Mouse (Mus musculus): Measurements from ENCODE around the gene Mau2. TPM values are rescaled to one million over a fixed set of nuclear protein-coding genes. Genes with fewer than 3 reads are reported as not detected.

Mau2 gene
- total RNA-seq (2014; rRNA removed) (137 and 142 TPM in 2 replicates), polyA plus RNA-seq (2015; fragmentation: Nextera tagmentation; extraction: Ambion mirVana) (46.6 and 56.2 TPM in 2 replicates)

DNA sequence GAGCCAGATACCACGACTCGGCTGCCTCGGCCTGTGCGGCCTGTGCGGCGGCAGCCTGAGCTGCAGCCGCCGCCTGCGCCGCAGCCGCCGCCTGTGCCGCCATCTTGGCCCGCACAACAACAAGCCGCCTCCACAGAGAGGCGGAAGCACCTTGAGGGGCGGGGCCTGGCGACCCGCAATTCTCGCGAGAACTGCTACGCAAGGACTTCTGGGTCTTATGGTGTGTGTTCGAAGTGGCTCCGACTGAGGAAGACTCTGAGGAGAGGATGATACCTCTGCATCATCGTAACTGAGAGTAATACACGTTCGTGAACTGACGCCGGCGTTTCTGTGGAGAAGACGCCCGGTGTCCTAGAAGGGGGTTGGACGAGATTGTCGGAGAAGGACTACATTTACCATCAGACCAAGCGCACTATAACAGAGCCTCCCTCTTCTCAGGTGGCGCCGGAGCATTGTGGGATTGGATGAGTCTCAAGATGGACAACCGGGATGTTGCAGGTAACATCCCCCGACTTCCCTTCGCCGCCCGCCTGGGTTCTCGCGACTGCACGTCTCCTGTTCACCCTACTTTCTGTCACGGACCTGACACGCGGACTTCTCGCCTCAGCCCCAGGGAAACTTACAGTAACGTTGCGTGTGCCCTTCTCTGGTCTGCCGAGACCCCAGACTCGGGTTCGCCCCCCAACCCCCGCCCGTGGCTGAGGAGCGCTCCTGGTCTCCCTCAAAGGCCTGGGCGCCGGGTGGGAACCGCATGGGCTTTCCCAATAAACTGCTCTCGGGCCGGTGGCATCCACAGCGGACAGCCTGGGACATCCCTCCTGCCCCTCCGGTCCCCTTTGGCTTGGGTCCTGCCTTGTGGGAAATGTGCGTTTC, at the start of gene Mau2, which contains the start of gene Sugp1:
Mau2 (minus strand) TSS at position 152 of the 873 bp plus-strand sequence.
Sugp1 (plus strand) TSS at position 231 of the 873 bp plus-strand sequence.
- DNase-seq = peak; percentile 98
- H3K36me3 ChIP-seq (ENCODE audit: insufficient read depth) = peaks cover 4% of the 10 kb centered on the region; the same call in 1 of the 2 replicates
- peak within 1 kb of the TSS; percentile 85 for H3K4me3 ChIP-seq (ENCODE audit: low read depth, low read length)
- no peaks in the 10 kb centered on the region for H3K9me3 ChIP-seq (ENCODE audit: low read length)
- TF ChIP-seq CTCF (IDR thresholded peaks at IDR 0.05; ENCODE audit: low read depth) = no peak
- peak; percentile 98 for ATAC-seq
- H3K9ac ChIP-seq = peak within 1 kb of the TSS; percentile 99
- no peaks in the 10 kb centered on the region for H3K27me3 ChIP-seq (ENCODE audit: insufficient read depth, low read length)
- peaks cover 27% of the 10 kb centered on the region for H3K4me1 ChIP-seq (ENCODE audit: insufficient read depth)
- peak within 1 kb of the TSS; percentile 90 for H3K27ac ChIP-seq (ENCODE audit: low read depth, low read length)
- under 1% methylated on average over 65 of the region's 65 CpGs for WGBS
- peak within 1 kb of the TSS; percentile 84 for H3K4me2 ChIP-seq (ENCODE audit: low read depth)

- peak; percentile 54; the same call in 1 of the 2 replicates for ATAC-seq
- no peak overlapping the region for H3K27ac ChIP-seq (ENCODE audit: low read depth, low read length)
Measured at GRCm38 (mm10) chr8:70089296-70089960, 46.9 kb upstream of the Mau2 start.

GRCm38 (mm10) chr8:70087836-70088650, 45.5 kb upstream of the Mau2 start:
- Histone ChIP-seq H3K4me1 (ENCODE audit: insufficient read depth) (peaks cover 21% of the 10 kb centered on the region; the same call in 1 of the 2 replicates), H3K27me3 (ENCODE audit: insufficient read depth, low read length) (peaks cover 40% of the 10 kb centered on the region), H3K27ac (ENCODE audit: low read depth, low read length) (no peak overlapping the region), H3K4me2 (ENCODE audit: low read depth) (peak overlapping the region; percentile 94), H3K36me3 (ENCODE audit: insufficient read depth) (no peaks in the 10 kb centered on the region), H3K9ac (peak overlapping the region; percentile 56), H3K9me3 (ENCODE audit: low read length) (no peaks in the 10 kb centered on the region), H3K4me3 (ENCODE audit: low read depth, low read length) (peak overlapping the region; percentile 38)
- peak; percentile 80 for ATAC-seq
- peak; percentile 83 for DNase-seq
- peak; percentile 94 for TF ChIP-seq CTCF (IDR thresholded peaks at IDR 0.05; ENCODE audit: low read depth)
- 6% methylated on average over 56 of the region's 56 CpGs for WGBS

More at GRCm38 (mm10) chr8:70089296-70089960, 46.9 kb upstream of the Mau2 start:
- H3K4me2 ChIP-seq (ENCODE audit: low read depth) = no peak overlapping the region
- no peak for TF ChIP-seq CTCF (IDR thresholded peaks at IDR 0.05; ENCODE audit: low read depth)
- peaks cover 7% of the 10 kb centered on the region; the same call in 1 of the 2 replicates for H3K36me3 ChIP-seq (ENCODE audit: insufficient read depth)
- peaks cover 14% of the 10 kb centered on the region; the same call in 1 of the 2 replicates for H3K4me1 ChIP-seq (ENCODE audit: insufficient read depth)
- H3K27me3 ChIP-seq (ENCODE audit: insufficient read depth, low read length) = peaks cover 27% of the 10 kb centered on the region
- WGBS = 42% methylated on average over 9 of the region's 9 CpGs
- H3K4me3 ChIP-seq (ENCODE audit: low read depth, low read length) = no peak overlapping the region
- no peaks in the 10 kb centered on the region for H3K9me3 ChIP-seq (ENCODE audit: low read length)
- no peak overlapping the region for H3K9ac ChIP-seq
- DNase-seq = peak; percentile 55

GRCm38 (mm10) chr8:70087237-70087636, 44.7 kb upstream of the Mau2 start:
- H3K27me3 ChIP-seq (ENCODE audit: insufficient read depth, low read length) = peaks cover 48% of the 10 kb centered on the region
- H3K4me2 ChIP-seq (ENCODE audit: low read depth) = no peak overlapping the region
- 9% methylated on average over 7 of the region's 7 CpGs for WGBS
- no peak overlapping the region for H3K27ac ChIP-seq (ENCODE audit: low read depth, low read length)
- no peak for TF ChIP-seq CTCF (IDR thresholded peaks at IDR 0.05; ENCODE audit: low read depth)
- DNase-seq (no peak), ATAC-seq (no peak)
- H3K4me1 ChIP-seq (ENCODE audit: insufficient read depth) = peaks cover 21% of the 10 kb centered on the region; the same call in 1 of the 2 replicates
- no peaks in the 10 kb centered on the region for H3K36me3 ChIP-seq (ENCODE audit: insufficient read depth)
- H3K9ac ChIP-seq = no peak overlapping the region
- no peak overlapping the region; the same call in 1 of the 2 replicates for H3K4me3 ChIP-seq (ENCODE audit: low read depth, low read length)
- no peaks in the 10 kb centered on the region for H3K9me3 ChIP-seq (ENCODE audit: low read length)

DNA sequence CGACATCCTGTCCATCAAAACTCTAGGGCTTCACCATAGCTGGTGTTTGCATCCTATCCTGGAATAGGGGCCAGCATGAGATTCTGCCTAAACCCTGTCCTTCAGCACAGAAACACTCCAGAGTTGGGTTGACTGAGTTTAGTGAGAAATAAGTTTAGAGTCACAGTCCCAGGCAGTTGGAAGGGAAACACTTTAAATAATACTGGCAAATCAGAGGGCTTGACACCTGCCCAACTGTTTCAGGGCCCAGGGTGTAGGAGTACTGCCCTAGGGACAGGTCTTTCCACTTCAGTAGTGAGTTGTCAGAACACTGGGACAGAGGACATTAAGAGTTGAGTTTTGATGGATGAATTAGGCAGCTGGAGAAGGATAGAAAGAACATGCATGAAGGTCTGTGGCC, 43.6 kb upstream of the Mau2 start:
- Histone ChIP-seq H3K27ac (ENCODE audit: low read depth, low read length) (no peak overlapping the region), H3K9ac (no peak overlapping the region), H3K4me1 (ENCODE audit: insufficient read depth) (peaks cover 21% of the 10 kb centered on the region; the same call in 1 of the 2 replicates), H3K36me3 (ENCODE audit: insufficient read depth) (no peaks in the 10 kb centered on the region), H3K9me3 (ENCODE audit: low read length) (no peaks in the 10 kb centered on the region), H3K27me3 (ENCODE audit: insufficient read depth, low read length) (peaks cover 52% of the 10 kb centered on the region), H3K4me2 (ENCODE audit: low read depth) (no peak overlapping the region), H3K4me3 (ENCODE audit: low read depth, low read length) (no peak overlapping the region)
- ATAC-seq = no peak
- 42% methylated on average over 1 of the region's 1 CpGs for WGBS
- no peak for DNase-seq
- TF ChIP-seq CTCF (IDR thresholded peaks at IDR 0.05; ENCODE audit: low read depth) = no peak

Data from forebrain, postnatal 0 days (tissue).